Mouse (Mus musculus) CH12.LX (cell line): ENCODE data around the gene Srd5a1.

Experiments used
- CHD2 ChIP-seq: IDR thresholded peaks from 2 replicates; pipeline ENCODE4 v1.6.1; 2011; ENCODE audit warnings: low read length, improper control_type of control experiment
- CTCF ChIP-seq, 2 experiments: IDR thresholded peaks in 1 of 2; conservative IDR thresholded peaks in 1 of 2; 2 replicates each; pipeline ENCODE4 v1.5.1; 2011 to 2012; ENCODE audit warnings: low read depth in 2 of 2, low read length in 2 of 2, improper control_type of control experiment in 1 of 2, inconsistent platforms in 1 of 2, mild to moderate bottlenecking in 1 of 2, moderate library complexity in 1 of 2
- EP300 ChIP-seq: IDR thresholded peaks from 2 replicates; pipeline ENCODE4 v1.6.1; 2011; ENCODE audit warnings: low read length, improper control_type of control experiment
- ETS1 ChIP-seq: conservative IDR thresholded peaks from 2 replicates; pipeline ENCODE4 v1.6.1; 2012; ENCODE audit warnings: low read depth, mild to moderate bottlenecking, inconsistent platforms, low read length, improper control_type of control experiment, moderate library complexity
- IRF4 ChIP-seq: IDR thresholded peaks from 2 replicates; pipeline ENCODE4 v1.6.1; 2014; ENCODE audit warnings: low read depth, mild to moderate bottlenecking, inconsistent platforms, low read length, improper control_type of control experiment
- JUND ChIP-seq: conservative IDR thresholded peaks from 2 replicates; pipeline ENCODE4 v1.6.1; 2011; ENCODE audit warnings: low read depth, low read length, improper control_type of control experiment
- MAZ ChIP-seq: IDR thresholded peaks from 2 replicates; pipeline ENCODE4 v1.6.1; 2012; ENCODE audit warnings: low read depth, mild to moderate bottlenecking, inconsistent platforms, low read length, improper control_type of control experiment, moderate library complexity
- MXI1 ChIP-seq: IDR thresholded peaks from 2 replicates; pipeline ENCODE4 v1.6.1; 2011; ENCODE audit warnings: mild to moderate bottlenecking, low read depth, low read length, improper control_type of control experiment
- PAX5 ChIP-seq: IDR thresholded peaks from 2 replicates; pipeline ENCODE4 v1.6.1; 2012; ENCODE audit warnings: low read length, inconsistent platforms, mixed read lengths
- POLR2A ChIP-seq: IDR thresholded peaks from 2 replicates; pipeline ENCODE4 v1.6.1; 2011; ENCODE audit warnings: low read depth, mild to moderate bottlenecking, improper control_type of control experiment, low read length
- TBP ChIP-seq: conservative IDR thresholded peaks from 2 replicates; pipeline ENCODE4 v1.6.1; 2011; ENCODE audit warnings: low read depth, low read length, improper control_type of control experiment
- USF1 ChIP-seq: IDR thresholded peaks from 2 replicates; pipeline ENCODE4 v1.6.1; 2014; ENCODE audit warnings: low read depth, mild to moderate bottlenecking, inconsistent platforms, low read length, improper control_type of control experiment
- ZMIZ1 ChIP-seq: IDR thresholded peaks from 2 replicates; pipeline ENCODE4 v1.6.1; 2012; ENCODE audit warnings: low read depth, mild to moderate bottlenecking, inconsistent platforms, low read length, improper control_type of control experiment

GRCm38 (mm10) chr13:69583591-69583990 lies 27.7 kb downstream of the Srd5a1 start:
- no peak for TF ChIP-seq PAX5
- no peak for TF ChIP-seq POLR2A
- TF ChIP-seq IRF4 = no peak
- TF ChIP-seq CTCF (conservative IDR thresholded peaks at IDR 0.05 in 1 of 2, IDR thresholded peaks at IDR 0.05 in 1 of 2; ENCODE audit: low read depth in 2 of 2, low read length in 2 of 2) = no peak
- TF ChIP-seq MAZ = no peak
- TF ChIP-seq JUND = no peak
- TF ChIP-seq USF1 = no peak
- TF ChIP-seq MXI1 = no peak
- no peak for TF ChIP-seq TBP
- TF ChIP-seq ZMIZ1 = no peak
- no peak for TF ChIP-seq CHD2
- no peak for TF ChIP-seq ETS1
- no peak for TF ChIP-seq EP300
